ENCODE assay signal across 21 mouse cellular contexts in the genomic region with DNA sequence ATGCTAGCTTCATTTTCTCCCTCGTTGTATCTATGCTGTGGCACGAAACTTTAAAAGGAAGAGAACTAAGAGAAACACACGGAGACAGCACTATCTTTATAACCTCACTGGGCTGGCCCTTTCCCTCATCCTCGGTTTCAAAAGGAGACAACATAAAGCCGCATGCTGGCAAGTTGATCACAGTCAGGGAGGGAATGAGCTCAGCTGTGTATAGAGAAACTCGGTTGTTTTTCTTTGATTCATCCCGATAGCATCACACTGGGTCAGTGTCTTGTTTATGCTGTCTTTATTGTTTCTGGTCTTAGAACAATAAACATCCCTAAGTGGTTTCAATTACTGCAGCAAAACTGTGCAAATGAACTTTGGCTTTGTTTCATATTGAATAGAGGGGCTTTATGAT.
DNase-seq lines count a peak whose midpoint lies in the region; ATAC-seq and TF ChIP-seq lines count a peak whose summit lies in the region.
"Had no signal": no experiment of that assay in that cellular context is flagged by ENCODE, and none has a peak within 500 bp of the region (broad histone marks: within the 10 kb centered on the region; RNA-seq: fewer than 3 reads in every experiment).

No protein-coding gene starts in this region.

- no peaks in the 10 kb centered on the region for H3K36me3 ChIP-seq in kidney, embryonic 14.5 days (ENCODE audit: control insufficient read depth, insufficient read depth, low read length)
- no peaks in the 10 kb centered on the region for H3K36me3 ChIP-seq in midbrain, postnatal 0 days (ENCODE audit: insufficient read depth, low read length)
- no peaks in the 10 kb centered on the region for H3K36me3 ChIP-seq in midbrain, embryonic 15.5 days (replicated peaks)
- no peaks in the 10 kb centered on the region for H3K36me3 ChIP-seq in embryonic facial prominence, embryonic 10.5 days (replicated peaks)
- H3K36me3 ChIP-seq: embryonic facial prominence, embryonic 15.5 days; forebrain, embryonic 10.5 days; heart, embryonic 10.5 days; hindbrain, embryonic 15.5 days had no signal

- TF ChIP-seq CTCF in midbrain, postnatal 0 days (IDR thresholded peaks at IDR 0.05), result no peak

- no peak overlapping the region for H3K4me2 ChIP-seq in kidney, embryonic 14.5 days (replicated peaks; ENCODE audit: low read depth, low read length)
- no peak overlapping the region for H3K4me2 ChIP-seq in midbrain, postnatal 0 days (ENCODE audit: low read depth, low read length, poor library complexity, severe bottlenecking)
- no peak overlapping the region for H3K4me2 ChIP-seq in midbrain, embryonic 15.5 days
- H3K4me2 ChIP-seq: embryonic facial prominence, embryonic 15.5 days; hindbrain, embryonic 15.5 days; liver, embryonic 11.5 days; midbrain, embryonic 11.5 days had no signal

- 25% methylated on average over 7 of the region's 7 CpGs for WGBS in kidney, embryonic 14.5 days
- WGBS in midbrain, postnatal 0 days, result 34% methylated on average over 7 of the region's 7 CpGs
- WGBS in midbrain, embryonic 15.5 days, result 42% methylated on average over 7 of the region's 7 CpGs
- WGBS in embryonic facial prominence, embryonic 10.5 days, result 48% methylated on average over 7 of the region's 7 CpGs

- peak; percentile 68; the same call in 1 of the 2 replicates for ATAC-seq in kidney, embryonic 14.5 days (ENCODE audit: low FRiP score, low TSS enrichment)
- no peak for ATAC-seq in midbrain, postnatal 0 days (ENCODE audit: low FRiP score)
- no peak for ATAC-seq in midbrain, embryonic 15.5 days (replicated peaks)

- no peak overlapping the region for H3K9ac ChIP-seq in kidney, embryonic 14.5 days (ENCODE audit: low read depth, low read length)
- H3K9ac ChIP-seq in midbrain, postnatal 0 days (replicated peaks; ENCODE audit: low read length, poor library complexity, severe bottlenecking), result no peak overlapping the region
- H3K9ac ChIP-seq in midbrain, embryonic 15.5 days, result no peak overlapping the region
- H3K9ac ChIP-seq: embryonic facial prominence, embryonic 15.5 days; hindbrain, embryonic 15.5 days had no signal

- no peak overlapping the region for H3K27ac ChIP-seq in kidney, embryonic 14.5 days (ENCODE audit: low read depth, low read length)
- H3K27ac ChIP-seq in midbrain, postnatal 0 days (ENCODE audit: low read depth, low read length), result no peak overlapping the region
- no peak overlapping the region for H3K27ac ChIP-seq in midbrain, embryonic 15.5 days
- 0 out of 2 replicates have a peak overlapping the region, but pooled peaks have one; percentile 40 for H3K27ac ChIP-seq in embryonic facial prominence, embryonic 10.5 days (replicated peaks)
- H3K27ac ChIP-seq: embryonic facial prominence, embryonic 15.5 days; forebrain, embryonic 10.5 days; heart, embryonic 10.5 days; hindbrain, embryonic 15.5 days; macrophage had no signal

- DNase-seq in kidney, adult 9 months, result no peak
- peak; percentile 21 for DNase-seq in midbrain, postnatal 0 days (ENCODE audit: low spot score)
- no peak for DNase-seq in embryonic facial prominence, embryonic 10.5 days (ENCODE audit: low spot score)
- DNase-seq in lung, postnatal 36 days, result peak; percentile 2
- no peak for DNase-seq in right cerebral cortex, postnatal 4 days
- DNase-seq: adrenal gland, postnatal 14 days; B cell, adult 2 months; cerebellum, adult 9-10 months; heart, postnatal 14 days; kidney, adult 18-20 months; layer of hippocampus, postnatal 36 days; left cerebral cortex, postnatal 4 days had no signal

- H3K9me3 ChIP-seq in kidney, embryonic 14.5 days (ENCODE audit: control insufficient read depth, low read length), result no peaks in the 10 kb centered on the region
- H3K9me3 ChIP-seq in midbrain, postnatal 0 days (ENCODE audit: low read length), result no peaks in the 10 kb centered on the region
- H3K9me3 ChIP-seq in midbrain, embryonic 15.5 days, result no peaks in the 10 kb centered on the region
- H3K9me3 ChIP-seq in embryonic facial prominence, embryonic 10.5 days, result no peaks in the 10 kb centered on the region
- H3K9me3 ChIP-seq: embryonic facial prominence, embryonic 15.5 days; forebrain, embryonic 10.5 days; heart, embryonic 10.5 days; hindbrain, embryonic 15.5 days had no signal

- H3K4me1 ChIP-seq in kidney, embryonic 14.5 days (ENCODE audit: control insufficient read depth, insufficient read depth, low read length), result no peaks in the 10 kb centered on the region
- no peaks in the 10 kb centered on the region for H3K4me1 ChIP-seq in midbrain, postnatal 0 days (ENCODE audit: insufficient read depth, low read length)
- H3K4me1 ChIP-seq in midbrain, embryonic 15.5 days, result 0 out of 2 replicates have a peak, but pooled peaks cover 3% of the 10 kb centered on the region
- H3K4me1 ChIP-seq in embryonic facial prominence, embryonic 10.5 days, result peaks cover 5% of the 10 kb centered on the region
- H3K4me1 ChIP-seq: embryonic facial prominence, embryonic 15.5 days; heart, embryonic 10.5 days; hindbrain, embryonic 15.5 days had no signal

- H3K27me3 ChIP-seq in kidney, embryonic 14.5 days (ENCODE audit: control insufficient read depth, insufficient read depth, low read length), result no peaks in the 10 kb centered on the region
- no peaks in the 10 kb centered on the region for H3K27me3 ChIP-seq in midbrain, postnatal 0 days (ENCODE audit: insufficient read depth, low read length)
- no peaks in the 10 kb centered on the region for H3K27me3 ChIP-seq in midbrain, embryonic 15.5 days (replicated peaks)
- H3K27me3 ChIP-seq in embryonic facial prominence, embryonic 10.5 days (replicated peaks; ENCODE audit: low read depth, poor library complexity, severe bottlenecking), result no peaks in the 10 kb centered on the region
- H3K27me3 ChIP-seq: embryonic facial prominence, embryonic 15.5 days; hindbrain, embryonic 15.5 days had no signal

- H3K4me3 ChIP-seq in kidney, embryonic 14.5 days (ENCODE audit: low read length), result no peak overlapping the region
- no peak overlapping the region for H3K4me3 ChIP-seq in midbrain, postnatal 0 days (ENCODE audit: low read depth, low read length)
- H3K4me3 ChIP-seq in midbrain, embryonic 15.5 days, result no peak overlapping the region
- no peak overlapping the region for H3K4me3 ChIP-seq in embryonic facial prominence, embryonic 10.5 days
- H3K4me3 ChIP-seq: embryonic facial prominence, embryonic 15.5 days; forebrain, embryonic 10.5 days; heart, embryonic 10.5 days; hindbrain, embryonic 15.5 days had no signal

Comparison
In these comparisons a context has a peak if more than half of its experiments do, and no peak if none do; other contexts are left out.
1. DNase-seq: peak in midbrain, postnatal 0 days (single experiment) and lung, postnatal 36 days (single experiment); none in kidney, adult 9 months (single experiment), embryonic facial prominence, embryonic 10.5 days (single experiment) and right cerebral cortex, postnatal 4 days (single experiment).